Mouse (Mus musculus): ENCODE data around the gene Tekt1. TPM values are rescaled to one million over a fixed set of nuclear protein-coding genes. Genes with fewer than 3 reads are reported as not detected.

Tekt1 gene
- polyA plus RNA-seq, 1 experiment from 2014 or later: 0.18 TPM

DNA sequence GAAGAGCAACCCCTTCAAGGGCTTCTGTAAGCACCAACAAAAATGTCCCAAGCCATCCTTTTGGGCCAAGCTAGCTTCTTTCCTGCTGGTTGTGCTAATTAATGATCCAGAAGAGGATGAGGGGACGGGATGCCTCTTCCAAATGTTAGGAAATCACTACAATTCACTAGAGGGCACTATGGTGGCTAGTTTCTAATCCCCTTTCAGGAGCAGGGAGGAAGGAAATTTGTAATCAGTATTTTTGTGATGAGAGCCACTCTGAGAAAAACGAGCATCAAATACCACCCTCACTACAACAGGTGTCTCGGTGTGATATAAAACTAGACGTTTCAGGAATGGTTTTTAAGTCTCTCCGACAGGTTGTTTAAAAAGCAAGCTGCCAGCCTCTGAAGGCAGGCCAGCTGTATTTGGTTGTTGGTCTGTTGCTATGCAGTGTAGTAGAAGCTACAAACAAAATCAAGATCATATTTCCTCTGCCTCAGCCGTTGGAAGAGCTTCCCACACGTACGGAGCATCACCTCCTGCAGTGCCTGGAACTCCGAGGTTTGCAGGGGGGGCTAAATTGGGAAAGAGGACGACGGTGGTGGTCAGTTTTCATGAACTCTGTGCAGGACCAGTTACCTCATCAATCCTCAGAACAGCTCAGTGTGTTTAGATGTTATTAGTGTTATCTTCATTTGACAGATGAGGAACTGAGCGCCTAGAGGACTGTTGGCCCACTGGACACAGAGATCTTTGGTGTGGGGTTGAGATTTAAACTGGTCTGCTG is 7.8 kb upstream of the Tekt1 start:
- 13% methylated on average over 12 of the region's 12 CpGs for WGBS
- Histone ChIP-seq H3K4me2 (ENCODE audit: low read depth, low read length) (no peak overlapping the region), H3K27me3 (ENCODE audit: control insufficient read depth, insufficient read depth, low read length) (no peaks in the 10 kb centered on the region; the same call in 1 of the 2 replicates), H3K4me3 (replicated peaks; ENCODE audit: low read length) (no peak overlapping the region), H3K4me1 (ENCODE audit: control insufficient read depth, insufficient read depth, low read length) (no peaks in the 10 kb centered on the region), H3K9ac (ENCODE audit: low read length) (no peak overlapping the region), H3K9me3 (replicated peaks; ENCODE audit: control insufficient read depth, low read length) (no peaks in the 10 kb centered on the region), H3K27ac (ENCODE audit: low read length) (no peak overlapping the region), H3K36me3 (ENCODE audit: control insufficient read depth, insufficient read depth, low read length) (no peaks in the 10 kb centered on the region)
- no peak for ATAC-seq (ENCODE audit: insufficient read depth, low FRiP score)

DNA sequence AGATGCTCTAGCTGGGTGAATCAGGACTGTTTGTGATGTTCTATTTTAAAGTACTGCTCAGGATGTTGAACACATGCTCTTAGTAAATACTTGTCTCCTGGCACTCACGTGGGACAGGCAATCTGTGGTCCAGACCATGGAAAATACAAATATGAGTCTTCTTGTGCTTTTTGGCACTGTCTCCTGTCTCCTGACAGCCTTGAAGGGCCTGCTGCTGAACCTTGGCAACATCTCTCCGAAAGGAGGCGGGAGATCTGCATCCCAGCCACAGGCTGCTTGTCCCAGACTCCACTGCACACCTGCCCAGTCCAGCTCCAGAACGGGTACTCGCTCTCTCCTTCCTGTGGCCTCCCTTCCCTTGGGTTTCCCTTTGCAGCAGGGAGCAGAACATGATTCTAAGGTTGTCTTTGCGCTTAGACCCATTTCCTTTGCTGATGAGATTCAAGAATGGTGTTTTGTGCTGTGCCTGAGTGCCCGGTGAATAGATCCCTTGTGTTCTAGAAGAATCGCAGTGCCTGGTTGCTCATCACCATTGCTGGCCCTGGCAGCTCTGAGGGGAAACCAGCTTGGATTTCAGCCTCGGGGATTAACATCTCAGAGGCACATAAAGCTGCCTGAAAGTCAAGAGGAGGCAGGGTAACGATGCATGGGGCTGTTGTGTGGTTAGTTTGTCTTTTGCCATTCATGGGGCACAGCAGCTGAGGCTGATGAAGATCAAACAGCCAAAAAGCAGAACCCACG is 5.9 kb upstream of the Tekt1 start:
- no peaks in the 10 kb centered on the region for H3K36me3 ChIP-seq (ENCODE audit: control insufficient read depth, insufficient read depth, low read length)
- no peak overlapping the region for H3K4me3 ChIP-seq (replicated peaks; ENCODE audit: low read length)
- no peaks in the 10 kb centered on the region for H3K9me3 ChIP-seq (replicated peaks; ENCODE audit: control insufficient read depth, low read length)
- no peak overlapping the region for H3K9ac ChIP-seq (ENCODE audit: low read length)
- H3K4me1 ChIP-seq (ENCODE audit: control insufficient read depth, insufficient read depth, low read length): no peaks in the 10 kb centered on the region
- ATAC-seq (ENCODE audit: insufficient read depth, low FRiP score): no peak
- no peak overlapping the region for H3K27ac ChIP-seq (ENCODE audit: low read length)
- no peaks in the 10 kb centered on the region; the same call in 1 of the 2 replicates for H3K27me3 ChIP-seq (ENCODE audit: control insufficient read depth, insufficient read depth, low read length)
- H3K4me2 ChIP-seq (ENCODE audit: low read depth, low read length): no peak overlapping the region
- WGBS: 57% methylated on average over 11 of the region's 11 CpGs

DNA sequence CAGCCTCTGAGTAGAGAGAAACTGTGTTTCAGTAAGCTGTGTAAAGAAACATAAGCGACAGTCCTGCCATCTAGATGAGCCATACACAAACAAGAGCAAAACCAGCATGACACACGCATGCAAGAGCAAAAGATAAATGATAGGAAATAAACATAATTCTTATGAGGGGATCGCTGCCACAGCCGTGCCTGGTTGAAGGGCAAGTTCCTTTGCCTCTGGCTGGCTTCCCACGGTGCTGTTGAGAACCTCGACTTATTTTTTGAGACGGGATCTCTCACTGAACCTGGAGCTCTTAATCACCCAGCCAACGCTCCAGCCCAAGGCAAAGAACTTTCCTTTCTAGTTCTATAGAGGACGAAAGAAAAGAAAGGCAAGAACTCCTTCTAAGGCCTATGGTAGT is 3.9 kb upstream of the Tekt1 start:
- H3K27me3 ChIP-seq (ENCODE audit: control insufficient read depth, insufficient read depth, low read length): no peaks in the 10 kb centered on the region
- ATAC-seq (ENCODE audit: insufficient read depth, low FRiP score): no peak
- H3K4me3 ChIP-seq (replicated peaks; ENCODE audit: low read length): no peak overlapping the region
- H3K4me2 ChIP-seq (ENCODE audit: low read depth, low read length): no peak overlapping the region
- 67% methylated on average over 9 of the region's 9 CpGs for WGBS
- H3K4me1 ChIP-seq (ENCODE audit: control insufficient read depth, insufficient read depth, low read length): 0 out of 2 replicates have a peak, but pooled peaks cover 3% of the 10 kb centered on the region
- no peaks in the 10 kb centered on the region for H3K36me3 ChIP-seq (ENCODE audit: control insufficient read depth, insufficient read depth, low read length)
- H3K27ac ChIP-seq (ENCODE audit: low read length): no peak overlapping the region
- H3K9me3 ChIP-seq (replicated peaks; ENCODE audit: control insufficient read depth, low read length): no peaks in the 10 kb centered on the region
- H3K9ac ChIP-seq (ENCODE audit: low read length): no peak overlapping the region

DNA sequence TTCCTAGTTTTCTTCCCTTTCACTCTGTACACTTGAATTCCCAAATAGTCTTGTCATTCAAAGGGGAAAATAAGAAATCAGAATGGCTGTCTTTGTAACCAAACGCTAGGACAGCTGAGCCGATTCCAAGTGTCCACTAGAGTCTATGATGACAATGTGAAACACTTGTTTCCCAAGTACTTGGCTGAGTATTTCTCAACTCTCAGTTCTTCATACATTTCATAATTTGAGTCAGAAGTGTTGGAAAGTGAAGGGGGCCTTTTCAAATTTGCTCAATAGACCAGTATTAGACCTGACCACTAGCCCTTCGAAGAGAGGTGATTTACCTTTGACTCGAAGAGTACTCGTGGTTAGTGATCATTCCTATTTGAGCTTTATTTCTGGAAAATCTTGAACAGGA is 2.3 kb upstream of the Tekt1 start:
- Histone ChIP-seq H3K4me1 (ENCODE audit: control insufficient read depth, insufficient read depth, low read length) (0 out of 2 replicates have a peak, but pooled peaks cover 3% of the 10 kb centered on the region), H3K9me3 (replicated peaks; ENCODE audit: control insufficient read depth, low read length) (no peaks in the 10 kb centered on the region), H3K9ac (ENCODE audit: low read length) (no peak overlapping the region), H3K4me3 (replicated peaks; ENCODE audit: low read length) (no peak overlapping the region), H3K27ac (ENCODE audit: low read length) (no peak overlapping the region), H3K4me2 (ENCODE audit: low read depth, low read length) (no peak overlapping the region), H3K27me3 (ENCODE audit: control insufficient read depth, insufficient read depth, low read length) (no peaks in the 10 kb centered on the region), H3K36me3 (ENCODE audit: control insufficient read depth, insufficient read depth, low read length) (no peaks in the 10 kb centered on the region)
- 93% methylated on average over 5 of the region's 5 CpGs for WGBS
- ATAC-seq (ENCODE audit: insufficient read depth, low FRiP score): no peak

DNA sequence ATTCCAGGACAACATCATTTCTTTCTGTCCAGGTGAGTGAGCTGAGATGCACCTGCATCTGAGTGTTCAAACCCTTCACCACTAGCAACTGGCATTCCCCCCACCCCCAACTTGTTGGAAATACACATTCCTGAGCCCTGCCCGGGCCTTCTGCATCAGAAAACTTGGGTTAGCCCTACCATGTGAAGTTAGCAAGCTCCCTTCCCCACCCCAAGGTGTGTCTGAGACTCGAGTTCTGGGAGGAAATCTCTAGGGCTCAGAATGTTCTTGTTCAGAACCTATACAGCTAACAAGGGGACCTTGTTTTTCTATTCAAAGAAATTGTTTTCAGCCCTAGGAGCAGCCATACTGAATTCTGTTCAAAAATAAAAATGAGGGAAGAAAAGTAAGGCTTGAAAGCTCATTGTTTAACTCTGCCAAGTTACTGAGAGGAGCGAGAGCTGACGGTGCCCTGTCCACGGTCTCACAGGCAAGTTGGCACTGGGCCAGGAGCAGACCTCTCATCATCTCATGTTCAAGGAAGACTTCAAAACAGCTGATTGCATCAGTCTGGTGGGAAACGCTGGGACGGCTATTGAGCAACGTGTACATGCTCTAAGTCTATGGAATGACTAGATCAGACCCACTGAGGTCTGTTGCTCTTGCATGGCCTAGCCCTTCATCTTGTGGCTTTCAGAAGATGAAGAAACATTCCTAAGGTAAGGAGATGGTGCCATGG is 1.4 kb upstream of the Tekt1 start:
- no peak for ATAC-seq (ENCODE audit: insufficient read depth, low FRiP score)
- Histone ChIP-seq H3K4me2 (ENCODE audit: low read depth, low read length) (no peak overlapping the region), H3K27me3 (ENCODE audit: control insufficient read depth, insufficient read depth, low read length) (no peaks in the 10 kb centered on the region), H3K9ac (ENCODE audit: low read length) (no peak overlapping the region), H3K4me1 (ENCODE audit: control insufficient read depth, insufficient read depth, low read length) (0 out of 2 replicates have a peak, but pooled peaks cover 3% of the 10 kb centered on the region), H3K4me3 (replicated peaks; ENCODE audit: low read length) (no peak overlapping the region), H3K36me3 (ENCODE audit: control insufficient read depth, insufficient read depth, low read length) (no peaks in the 10 kb centered on the region), H3K27ac (ENCODE audit: low read length) (no peak overlapping the region), H3K9me3 (replicated peaks; ENCODE audit: control insufficient read depth, low read length) (no peaks in the 10 kb centered on the region)
- 63% methylated on average over 8 of the region's 8 CpGs for WGBS

DNA sequence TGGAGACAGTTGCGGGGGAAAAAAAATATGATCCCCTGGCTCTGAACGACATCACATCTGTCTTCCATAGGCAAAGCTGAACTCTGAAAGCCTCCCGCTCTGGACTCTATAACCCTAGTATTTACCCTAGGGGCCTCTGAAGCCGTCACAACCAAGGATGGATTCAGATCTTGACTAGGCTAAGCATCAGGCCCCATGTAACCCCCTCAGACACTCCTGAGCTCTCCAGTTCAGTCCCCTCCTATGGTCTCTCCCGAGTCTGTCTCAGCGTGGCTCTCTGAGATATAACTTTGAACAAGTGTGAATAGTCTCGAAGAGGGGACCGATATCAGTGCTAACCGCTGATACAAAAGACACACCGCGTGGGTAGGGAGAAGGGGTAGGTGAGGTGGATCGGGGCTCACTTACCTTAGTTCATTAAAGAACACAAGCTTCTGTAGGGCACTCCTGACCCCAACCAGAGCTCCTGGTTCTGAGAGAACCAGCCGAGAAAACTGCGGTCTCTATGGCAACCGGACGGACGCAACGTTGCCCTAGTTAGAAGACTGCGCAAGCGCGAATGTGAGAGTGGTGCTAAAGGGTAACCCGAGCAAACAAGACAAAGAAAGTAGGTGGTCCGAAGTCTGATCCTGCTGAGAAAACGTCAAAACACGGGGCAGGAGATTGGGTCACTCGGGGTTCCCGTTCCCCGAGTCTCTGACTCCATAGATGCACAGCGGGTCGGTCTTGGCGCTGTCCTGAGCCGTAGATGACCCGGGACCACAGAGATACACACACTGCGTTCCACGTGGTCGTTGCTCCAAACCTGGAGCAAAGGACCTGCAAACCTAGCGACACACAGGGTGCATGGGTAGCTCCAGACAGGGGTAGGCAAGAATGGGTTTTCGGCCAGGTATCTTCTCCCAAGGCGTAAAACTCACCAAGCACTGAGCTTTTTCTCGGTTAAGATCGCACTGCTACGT is 576 bp downstream of the Tekt1 start:
- peak overlapping the region; percentile 69 for H3K9ac ChIP-seq (ENCODE audit: low read length)
- WGBS: 8% methylated on average over 42 of the region's 42 CpGs

DNA sequence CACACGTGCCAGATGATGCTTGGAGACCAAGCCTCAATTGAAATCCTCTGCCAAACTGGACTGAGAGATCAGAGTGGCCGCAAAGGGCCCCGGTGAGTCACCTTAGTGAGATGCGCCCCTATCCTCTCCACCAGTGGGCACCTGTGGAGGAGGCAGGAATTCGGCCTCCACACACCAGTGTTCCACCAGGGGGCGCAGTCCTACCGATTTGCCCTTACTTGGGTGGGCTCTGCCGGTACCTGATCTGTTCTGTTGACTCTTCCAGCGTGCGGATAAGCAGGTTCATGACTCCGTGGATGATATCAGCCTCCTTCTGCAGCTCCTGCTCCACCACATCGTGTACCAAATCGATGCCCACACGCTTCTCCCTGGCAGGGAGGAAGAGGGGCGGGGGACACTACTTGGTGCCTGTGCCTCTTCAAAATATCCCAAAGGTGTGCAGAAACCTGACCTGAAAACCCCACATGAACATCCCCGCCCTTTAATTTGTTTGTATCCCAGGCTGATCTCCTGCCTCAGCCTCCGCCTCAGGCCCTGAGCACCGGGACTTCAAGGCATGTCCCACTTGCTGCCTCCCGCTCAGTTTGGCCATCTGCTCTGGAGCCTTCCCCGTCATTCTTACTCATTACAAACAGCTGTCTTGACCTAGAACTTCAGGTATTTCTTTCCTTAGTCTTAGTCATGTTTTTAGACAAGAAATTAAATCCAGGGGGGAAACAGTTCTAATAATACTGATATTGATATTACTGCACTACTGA is 7.1 kb downstream of the Tekt1 start:
- H3K4me1 ChIP-seq (ENCODE audit: control insufficient read depth, insufficient read depth, low read length): no peaks in the 10 kb centered on the region
- H3K9ac ChIP-seq (ENCODE audit: low read length): no peak overlapping the region
- peak overlapping the region; percentile 34; the same call in 1 of the 2 replicates for H3K4me2 ChIP-seq (ENCODE audit: low read depth, low read length)
- no peaks in the 10 kb centered on the region for H3K36me3 ChIP-seq (ENCODE audit: control insufficient read depth, insufficient read depth, low read length)
- H3K27ac ChIP-seq (ENCODE audit: low read length): no peak overlapping the region
- H3K27me3 ChIP-seq (ENCODE audit: control insufficient read depth, insufficient read depth, low read length): no peaks in the 10 kb centered on the region
- 23% methylated on average over 20 of the region's 20 CpGs for WGBS
- ATAC-seq (ENCODE audit: insufficient read depth, low FRiP score): 0 out of 2 replicates have a peak, but pooled peaks have one; percentile 25
- H3K4me3 ChIP-seq (replicated peaks; ENCODE audit: low read length): peak overlapping the region; percentile 1; the same call in 1 of the 2 replicates
- no peaks in the 10 kb centered on the region for H3K9me3 ChIP-seq (replicated peaks; ENCODE audit: control insufficient read depth, low read length)

More for the DNA sequence above, 576 bp downstream of the Tekt1 start:
- Histone ChIP-seq H3K9me3 (replicated peaks; ENCODE audit: control insufficient read depth, low read length) (no peaks in the 10 kb centered on the region), H3K27me3 (ENCODE audit: control insufficient read depth, insufficient read depth, low read length) (no peaks in the 10 kb centered on the region), H3K4me2 (ENCODE audit: low read depth, low read length) (peak overlapping the region; percentile 95), H3K27ac (ENCODE audit: low read length) (no peak overlapping the region), H3K36me3 (ENCODE audit: control insufficient read depth, insufficient read depth, low read length) (no peaks in the 10 kb centered on the region), H3K4me1 (ENCODE audit: control insufficient read depth, insufficient read depth, low read length) (0 out of 2 replicates have a peak, but pooled peaks cover 3% of the 10 kb centered on the region), H3K4me3 (replicated peaks; ENCODE audit: low read length) (peak overlapping the region; percentile 53)
- peak; percentile 44; the same call in 1 of the 2 replicates for ATAC-seq (ENCODE audit: insufficient read depth, low FRiP score)

DNA sequence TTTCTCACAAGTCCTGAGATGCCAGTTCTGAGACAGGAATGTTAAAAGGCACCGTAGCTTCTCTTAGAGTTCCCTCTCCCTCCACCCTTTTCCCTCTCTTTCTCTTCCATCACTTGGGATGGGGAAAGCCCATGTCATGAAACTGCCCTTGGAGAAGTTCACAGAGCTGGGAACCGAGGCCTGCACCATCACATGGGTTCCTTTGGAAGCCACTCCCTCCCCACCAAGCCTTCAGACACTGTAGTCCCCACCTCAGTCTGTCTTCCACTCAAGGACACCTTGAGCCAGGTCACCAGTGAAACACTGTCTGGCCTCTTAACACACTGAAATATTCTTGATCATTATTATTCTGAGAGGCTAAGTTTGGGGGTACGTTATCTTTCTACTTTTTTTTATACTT is 9.1 kb downstream of the Tekt1 start:
- WGBS: 70% methylated on average over 3 of the region's 3 CpGs
- no peak overlapping the region for H3K4me2 ChIP-seq (ENCODE audit: low read depth, low read length)
- H3K36me3 ChIP-seq (ENCODE audit: control insufficient read depth, insufficient read depth, low read length): no peaks in the 10 kb centered on the region
- no peak for ATAC-seq (ENCODE audit: insufficient read depth, low FRiP score)
- no peak overlapping the region for H3K4me3 ChIP-seq (replicated peaks; ENCODE audit: low read length)
- H3K4me1 ChIP-seq (ENCODE audit: control insufficient read depth, insufficient read depth, low read length): peaks cover 9% of the 10 kb centered on the region; the same call in 1 of the 2 replicates
- H3K27me3 ChIP-seq (ENCODE audit: control insufficient read depth, insufficient read depth, low read length): no peaks in the 10 kb centered on the region
- no peaks in the 10 kb centered on the region for H3K9me3 ChIP-seq (replicated peaks; ENCODE audit: control insufficient read depth, low read length)
- H3K27ac ChIP-seq (ENCODE audit: low read length): no peak overlapping the region
- no peak overlapping the region for H3K9ac ChIP-seq (ENCODE audit: low read length)

All from stomach, embryonic 16.5 days (tissue).